Comparison of ENCODE assay signal across 19 mouse cellular contexts in genomic region chr11:82678561-82678960, GRCm38 (mm10).
"Had no signal": no experiment of that assay in that cellular context is flagged by ENCODE, and none has a peak within 500 bp of the region (broad histone marks: within the 10 kb centered on the region; RNA-seq: fewer than 3 reads in every experiment).

No protein-coding gene starts in this region.

- DNase-seq: kidney, adult 2 months; kidney, postnatal 25 days; layer of hippocampus, adult 9-11 months; liver, embryonic 13.5 days; lung, embryonic 14.5 days; lung, postnatal 10 days; lung, postnatal 36 days; right cerebral cortex, postnatal 25 days; spleen, adult 18-20 months; thymus, postnatal 25 days had no signal

- H3K36me3 ChIP-seq: limb, embryonic 10.5 days; limb, embryonic 13.5 days; liver, embryonic 13.5 days; midbrain, embryonic 10.5 days; midbrain, embryonic 13.5 days; stomach, embryonic 15.5 days had no signal

- H3K9ac ChIP-seq: limb, embryonic 13.5 days; liver, embryonic 13.5 days; lung, embryonic 14.5 days; midbrain, embryonic 13.5 days; stomach, embryonic 15.5 days had no signal

- H3K27me3 ChIP-seq: liver, embryonic 13.5 days; stomach, embryonic 15.5 days had no signal

- ATAC-seq: midbrain, embryonic 13.5 days; midbrain, embryonic 16.5 days had no signal

- H3K4me3 ChIP-seq: layer of hippocampus, adult 2 months; limb, embryonic 10.5 days; limb, embryonic 13.5 days; liver, embryonic 13.5 days; megakaryocyte, embryonic 14.5 days; midbrain, embryonic 10.5 days; midbrain, embryonic 13.5 days; stomach, embryonic 15.5 days had no signal

- H3K9me3 ChIP-seq: limb, embryonic 10.5 days; limb, embryonic 13.5 days; liver, embryonic 13.5 days; megakaryocyte, embryonic 14.5 days; midbrain, embryonic 10.5 days; midbrain, embryonic 13.5 days; stomach, embryonic 15.5 days had no signal

- H3K4me1 ChIP-seq: limb, embryonic 10.5 days; limb, embryonic 13.5 days; liver, embryonic 13.5 days; megakaryocyte, embryonic 14.5 days; midbrain, embryonic 13.5 days; stomach, embryonic 15.5 days had no signal

- H3K4me2 ChIP-seq: limb, embryonic 13.5 days; liver, embryonic 13.5 days; lung, embryonic 14.5 days; midbrain, embryonic 13.5 days; stomach, embryonic 15.5 days had no signal

- H3K27ac ChIP-seq: kidney, postnatal 0 days; layer of hippocampus, adult 2 months; limb, embryonic 10.5 days; limb, embryonic 13.5 days; liver, embryonic 13.5 days; midbrain, embryonic 10.5 days; midbrain, embryonic 13.5 days; stomach, embryonic 15.5 days had no signal
